Mouse (Mus musculus): ENCODE measurements at regions not wholly inside any gene's neighbourhood (a gene's known extent, or its start where the extent isn't known, plus 50 kb on each side); places are given as distances from the start of the nearest gene placed in this dataset.

DNA sequence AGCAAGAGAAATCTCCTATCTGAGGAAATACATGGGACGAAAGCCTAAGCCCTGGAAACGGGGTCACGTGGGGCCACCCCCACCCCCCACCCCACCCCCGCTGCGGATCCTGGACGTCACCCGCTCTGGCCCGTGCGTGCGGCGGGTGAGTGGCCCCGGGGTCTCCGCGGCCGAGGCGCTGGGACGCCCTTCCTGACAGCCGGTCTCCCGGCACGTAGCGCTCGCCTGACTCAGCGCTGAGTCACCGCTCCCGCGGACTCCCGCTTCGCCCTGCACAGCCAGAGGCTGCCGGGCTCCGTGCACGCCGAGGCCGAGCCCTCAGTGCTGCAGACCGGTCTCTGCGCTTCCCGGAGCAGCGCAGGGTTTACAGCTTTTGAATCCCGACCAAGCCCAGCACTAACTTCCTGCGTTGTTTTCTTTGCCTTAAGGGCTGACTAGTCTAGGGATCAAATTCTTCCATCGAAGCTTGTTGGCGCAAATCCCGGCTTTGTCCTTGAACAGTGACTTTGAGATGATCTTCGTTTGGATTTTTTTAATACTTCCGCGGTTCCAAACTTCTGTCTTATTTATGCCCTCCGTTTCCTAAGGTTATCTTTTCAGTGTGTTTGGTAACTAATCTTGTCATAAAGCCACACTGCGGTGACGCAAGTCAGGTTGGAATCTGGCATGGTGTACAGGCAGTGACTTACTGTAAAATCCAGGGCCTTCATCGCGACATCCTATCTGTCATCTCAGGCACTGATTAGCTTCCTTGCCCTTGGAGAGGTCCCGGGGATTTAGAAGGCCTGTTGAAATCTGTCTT is 79.8 kb downstream of the Arrdc3 start:
- no peak for TF ChIP-seq CTCF (IDR thresholded peaks at IDR 0.05; ENCODE audit: low read depth, low read length)
- no peak for TF ChIP-seq POLR2A (IDR thresholded peaks at IDR 0.05; ENCODE audit: borderline replicate concordance, low read depth, low read length)
